Mouse (Mus musculus) midbrain, embryonic 12.5 days (tissue): ENCODE results near the gene Gm29666. TPM values are rescaled to one million over a fixed set of nuclear protein-coding genes. Genes with fewer than 3 reads are reported as not detected.

ENCODE experiments used
- microRNA-seq: library from miRNA; unstranded; fragments of <30 nt; microRNA quantifications from one replicate; pipeline ENCODE4, GENCODE M21; 2017
- polyA plus RNA-seq: library from polyadenylated mRNA; unstranded; fragments of >200 nt; fragmentation: Nextera tagmentation; extraction: Ambion mirVana; gene quantifications from 2 replicates; pipeline ENCODE4 v1.2.1, GENCODE M21; 2016

The Gm29666 gene
- polyA plus RNA-seq, 1 experiment from 2014 or later, result 0.97 TPM

Small RNA genes lying within 50 kb of the gene (microRNA-seq; reads per million reads assigned to microRNA genes)
- gene Mir1249, result 36.9 reads per million, percentile 40 among the genes with 10 or more reads in this experiment

Other genes starting within 250 kb of the Gm29666 start
- 0.69 and 1.4 TPM in 2 replicates for gene Arhgap8, start 200.0 kb downstream of the Gm29666 start, polyA plus RNA-seq
- 21.6 and 22.3 TPM in 2 replicates for gene Phf21b, start 64.0 kb downstream of the Gm29666 start, polyA plus RNA-seq
- gene Nup50, start 3.4 kb upstream of the Gm29666 start, polyA plus RNA-seq, result 62.4 and 65.2 TPM in 2 replicates
- gene 5031439G07Rik, start 68.5 kb upstream of the Gm29666 start, polyA plus RNA-seq, result 15.5 and 16.2 TPM in 2 replicates
- gene Upk3a, start 97.1 kb upstream of the Gm29666 start, polyA plus RNA-seq, result 0.33 and 0.50 TPM in 2 replicates
- 30.3 and 31.6 TPM in 2 replicates for gene Fam118a, start 108.9 kb upstream of the Gm29666 start, polyA plus RNA-seq
- 0.11 and 0.12 TPM in 2 replicates for gene Smc1b, start 211.9 kb upstream of the Gm29666 start, polyA plus RNA-seq
- 0.69 and 0.98 TPM in 2 replicates for gene Ribc2, start 212.0 kb upstream of the Gm29666 start, polyA plus RNA-seq